Mouse (Mus musculus) embryonic fibroblast, embryonic 13.5 days (primary cell): ENCODE results near the gene Cd3e.

Experiments used
- CTCF ChIP-seq: IDR thresholded peaks from 2 replicates; pipeline ENCODE4 v1.5.1; 2011; ENCODE audit warnings: mild to moderate bottlenecking, control low read depth, low read length, moderate library complexity, borderline replicate concordance; ENCODE audit not compliant: insufficient read depth
- POLR2A ChIP-seq: IDR thresholded peaks from 2 replicates; pipeline ENCODE4 v1.6.1; 2011; ENCODE audit warnings: low read depth, mild to moderate bottlenecking, control low read depth, low read length, moderate library complexity

DNA sequence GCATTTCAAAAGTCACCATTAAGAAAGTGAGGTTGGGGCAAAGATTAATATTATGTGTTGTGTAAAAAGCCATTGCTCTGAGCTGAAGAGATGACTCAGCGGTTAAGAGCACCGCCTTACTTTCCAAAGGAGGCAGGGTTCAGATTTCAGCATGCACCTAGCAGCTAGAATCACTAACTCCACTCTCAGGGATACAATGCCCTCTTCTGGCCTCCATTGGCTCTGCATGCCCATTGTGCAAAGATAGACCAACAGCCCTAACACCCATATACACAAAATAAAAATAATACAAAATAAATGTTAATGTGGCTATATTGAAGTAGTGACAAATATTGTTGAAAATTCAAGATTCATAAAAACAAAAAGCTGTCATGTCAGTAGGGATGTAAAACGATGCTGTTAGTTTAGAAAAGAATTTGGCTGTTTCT, 42.6 kb downstream of the Cd3e start:
- TF ChIP-seq CTCF (peak; percentile 39; the same call in 1 of the 2 replicates), POLR2A (0 out of 2 replicates have a peak, but pooled peaks have one; percentile 12)
